ENCODE assay signal across 7 mouse cellular contexts in the genomic region with DNA sequence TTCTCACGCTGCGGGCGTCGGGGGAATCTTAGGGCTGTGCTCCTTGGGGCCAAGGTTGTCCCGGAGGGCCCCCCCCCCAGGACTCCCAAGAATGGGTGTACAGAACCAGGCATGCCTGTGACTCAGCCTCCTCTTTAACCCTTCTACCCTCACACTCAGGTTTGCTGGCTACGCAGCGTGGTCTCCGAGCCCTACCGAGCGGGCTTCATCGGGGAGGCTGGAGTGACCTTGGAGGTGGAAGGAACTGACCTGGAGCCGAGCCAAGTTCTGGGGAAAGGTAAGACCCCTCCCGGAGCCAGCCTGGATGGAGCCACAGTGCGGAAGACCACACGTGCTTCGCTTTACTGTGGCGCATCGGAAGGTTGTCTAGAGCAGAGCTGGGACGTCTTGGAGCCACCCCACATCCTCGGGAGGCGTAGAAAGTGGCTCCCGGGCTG. TPM values are rescaled to one million over a fixed set of nuclear protein-coding genes. Genes with fewer than 3 reads are reported as not detected.
DNase-seq lines count a peak whose midpoint lies in the region; ATAC-seq and TF ChIP-seq lines count a peak whose summit lies in the region.

No protein-coding gene starts in this region.

- H3K4me3 ChIP-seq in ES-Bruce4 (ENCODE audit: low read depth, low read length), result peak overlapping the region; percentile 85
- H3K4me3 ChIP-seq in hindbrain, embryonic 12.5 days, result peak overlapping the region; percentile 33
- peak overlapping the region; percentile 42 for H3K4me3 ChIP-seq in lung, postnatal 0 days (ENCODE audit: low read depth, low read length)

- peak overlapping the region; percentile 57 for H3K4me2 ChIP-seq in hindbrain, embryonic 12.5 days (replicated peaks)
- H3K4me2 ChIP-seq in lung, postnatal 0 days (replicated peaks; ENCODE audit: low read depth, low read length), result peak overlapping the region; percentile 83

- no peak for TF ChIP-seq CTCF in ES-Bruce4 (IDR thresholded peaks at IDR 0.05; ENCODE audit: low read depth, low read length)
- no peak for TF ChIP-seq CTCF in lung, postnatal 0 days (IDR thresholded peaks at IDR 0.05)

- 0 out of 2 replicates have a peak, but pooled peaks have one; percentile 18 for ATAC-seq in hindbrain, embryonic 12.5 days (ENCODE audit: low FRiP score)
- peak; percentile 40 for ATAC-seq in lung, postnatal 0 days
- no peak for ATAC-seq in erythroid progenitor cell, adult 5-6 weeks (replicated peaks; ENCODE audit: low FRiP score, poor library complexity, severe bottlenecking)
- ATAC-seq in inflammation-experienced regulatory T-cells, adult 6 months, result no peak

- peaks cover 4% of the 10 kb centered on the region for H3K27me3 ChIP-seq in ES-Bruce4 (ENCODE audit: control insufficient read depth, insufficient read depth, low read length, poor library complexity, severe bottlenecking)
- H3K27me3 ChIP-seq in hindbrain, embryonic 12.5 days, result peaks cover 66% of the 10 kb centered on the region
- peaks cover 8% of the 10 kb centered on the region; the same call in 1 of the 2 replicates for H3K27me3 ChIP-seq in lung, postnatal 0 days (replicated peaks; ENCODE audit: insufficient read depth, low read length)

- H3K36me3 ChIP-seq in ES-Bruce4 (ENCODE audit: control insufficient read depth, insufficient read depth, low read length, poor library complexity, severe bottlenecking), result peaks cover 8% of the 10 kb centered on the region
- no peaks in the 10 kb centered on the region for H3K36me3 ChIP-seq in hindbrain, embryonic 12.5 days
- H3K36me3 ChIP-seq in lung, postnatal 0 days (ENCODE audit: insufficient read depth, low read length), result no peaks in the 10 kb centered on the region

- H3K4me1 ChIP-seq in ES-Bruce4 (ENCODE audit: control insufficient read depth, insufficient read depth, low read length), result peaks cover 5% of the 10 kb centered on the region
- peaks cover 28% of the 10 kb centered on the region for H3K4me1 ChIP-seq in hindbrain, embryonic 12.5 days
- peaks cover 8% of the 10 kb centered on the region for H3K4me1 ChIP-seq in lung, postnatal 0 days (ENCODE audit: insufficient read depth, low read depth, low read length)

- WGBS in hindbrain, embryonic 12.5 days, result 1% methylated on average over 22 of the region's 22 CpGs
- WGBS in lung, postnatal 0 days, result 2% methylated on average over 22 of the region's 22 CpGs

- no peaks in the 10 kb centered on the region for H3K9me3 ChIP-seq in ES-Bruce4 (replicated peaks; ENCODE audit: control insufficient read depth, insufficient read depth, low read length, poor library complexity, severe bottlenecking)
- H3K9me3 ChIP-seq in hindbrain, embryonic 12.5 days (replicated peaks), result no peaks in the 10 kb centered on the region
- no peaks in the 10 kb centered on the region for H3K9me3 ChIP-seq in lung, postnatal 0 days (ENCODE audit: low read length)

- peak overlapping the region; percentile 67 for H3K9ac ChIP-seq in ES-Bruce4 (ENCODE audit: low read depth, poor library complexity, severe bottlenecking)
- H3K9ac ChIP-seq in hindbrain, embryonic 12.5 days, result peak overlapping the region; percentile 29; the same call in 1 of the 2 replicates
- no peak overlapping the region; the same call in 1 of the 2 replicates for H3K9ac ChIP-seq in lung, postnatal 0 days (replicated peaks; ENCODE audit: low read depth)

- no peak for TF ChIP-seq POLR2A in ES-Bruce4 (IDR thresholded peaks at IDR 0.05; ENCODE audit: insufficient read depth, low read length)

- DNase-seq in R1 (ENCODE audit: low read depth, low spot score), result peak; percentile 70
- DNase-seq in lung, postnatal 0 days (ENCODE audit: low spot score), result no peak
- DNase-seq in gastrocnemius, adult 18-20 months (ENCODE audit: low spot score), result no peak

- no peak overlapping the region for H3K27ac ChIP-seq in ES-Bruce4 (ENCODE audit: insufficient read depth, low read length)
- H3K27ac ChIP-seq in hindbrain, embryonic 12.5 days, result no peak overlapping the region
- no peak overlapping the region for H3K27ac ChIP-seq in lung, postnatal 0 days (ENCODE audit: low read length)

- TF ChIP-seq EP300 in ES-Bruce4 (IDR thresholded peaks at IDR 0.05; ENCODE audit: insufficient read depth, low read depth, low read length), result no peak
- no peak for TF ChIP-seq EP300 in lung, postnatal 0 days (IDR thresholded peaks at IDR 0.05)

RNA-seq across cellular contexts. Expression of gene Cdh3, which starts 0.4 kb away (rescaled TPM):
- 33.3 and 40.9 TPM in 2 replicates for polyA plus RNA-seq in ES-Bruce4 (2011; ENCODE audit: insufficient read depth, insufficient read length, low read depth, missing spikeins)
- 7.7 and 10.0 TPM in 2 replicates for polyA plus RNA-seq in hindbrain, embryonic 12.5 days (2016; fragmentation: Nextera tagmentation; extraction: Ambion mirVana)
- 2.3 and 2.6 TPM in 2 replicates for polyA plus RNA-seq in lung, postnatal 0 days (2015; fragmentation: Nextera tagmentation; extraction: Ambion mirVana)
- not detected in 2 replicates for total RNA-seq in erythroid progenitor cell, adult 5-6 weeks (2015; ENCODE audit: low replicate concordance)
- not detected in 2 replicates for total RNA-seq in erythroid progenitor cell, adult 5-6 weeks (2017; ENCODE audit: low replicate concordance)
- not detected for total RNA-seq in gastrocnemius, adult 18-20 months (2021)
- not detected for polyA plus RNA-seq in inflammation-experienced regulatory T-cells, adult 6 months (2017; shearing (Covaris generic))

RNA-seq across cellular contexts. Expression of gene 6030452D12Rik, which starts 10.8 kb away (rescaled TPM):
- polyA plus RNA-seq in ES-Bruce4 (2011; ENCODE audit: insufficient read depth, insufficient read length, low read depth, missing spikeins), result not detected in 2 replicates
- not detected in 2 replicates for polyA plus RNA-seq in hindbrain, embryonic 12.5 days (2016; fragmentation: Nextera tagmentation; extraction: Ambion mirVana)
- not detected in 2 replicates for polyA plus RNA-seq in lung, postnatal 0 days (2015; fragmentation: Nextera tagmentation; extraction: Ambion mirVana)
- total RNA-seq in erythroid progenitor cell, adult 5-6 weeks (2015; ENCODE audit: low replicate concordance), result not detected in 2 replicates
- total RNA-seq in erythroid progenitor cell, adult 5-6 weeks (2017; ENCODE audit: low replicate concordance), result not detected in 2 replicates
- total RNA-seq in gastrocnemius, adult 18-20 months (2021), result not detected
- polyA plus RNA-seq in inflammation-experienced regulatory T-cells, adult 6 months (2017; shearing (Covaris generic)), result not detected

Comparison
In these comparisons a context has a peak if more than half of its experiments do, and no peak if none do; other contexts are left out.
1. H3K4me3 ChIP-seq: peak in every context shown above with its lines; median percentile 85 in ES-Bruce4; 42 in lung, postnatal 0 days; 33 in hindbrain, embryonic 12.5 days.
2. ATAC-seq: peak in hindbrain, embryonic 12.5 days (single experiment) and lung, postnatal 0 days (single experiment); none in erythroid progenitor cell, adult 5-6 weeks (single experiment) and inflammation-experienced regulatory T-cells, adult 6 months (single experiment).